Mouse (Mus musculus) intestine, postnatal 0 days (tissue): ENCODE data around the gene Rc3h1. TPM values are rescaled to one million over a fixed set of nuclear protein-coding genes. Genes with fewer than 3 reads are reported as not detected.
"Not testable (repeated sequence)": the region's sequence is repeated elsewhere in the genome, so short reads cannot be mapped to it uniquely, and the experiment has no call there.

Experiments
- ATAC-seq: fragments of 200-750 bp; cut with Nextera tagmentation; 2 replicates; pipeline ENCODE4 v1.8.0; 2017; ENCODE audit warnings: mild to moderate bottlenecking, moderate TSS enrichment, moderate library complexity
- H3K27ac ChIP-seq: fragments of 300-500 bp; sonication (generic); 2 replicates; pipeline ENCODE4 v1.5.1; 2014; ENCODE audit warnings: mild to moderate bottlenecking, low read depth, low read length, moderate library complexity
- H3K27me3 ChIP-seq: fragments of 300-500 bp; sonication (generic); replicated peaks from 2 replicates; pipeline ENCODE4 v1.6.1; 2014; ENCODE audit warnings: low read length, mixed read lengths; ENCODE audit not compliant: control insufficient read depth, insufficient read depth
- H3K36me3 ChIP-seq: fragments of 300-500 bp; sonication (generic); 2 replicates; pipeline ENCODE4 v1.6.1; 2014; ENCODE audit warnings: mild to moderate bottlenecking, moderate library complexity; ENCODE audit not compliant: control insufficient read depth, insufficient read depth
- H3K4me1 ChIP-seq: fragments of 300-500 bp; sonication (generic); replicated peaks from 2 replicates; pipeline ENCODE4 v1.6.1; 2014; ENCODE audit warnings: antibody characterized with exemption, low read length, mixed read lengths; ENCODE audit not compliant: control insufficient read depth, insufficient read depth
- H3K4me2 ChIP-seq: fragments of 300-500 bp; sonication (generic); replicated peaks from 2 replicates; pipeline ENCODE4 v1.6.1; 2014; ENCODE audit warnings: low read depth, mild to moderate bottlenecking, moderate library complexity
- H3K4me3 ChIP-seq: fragments of 300-500 bp; sonication (generic); 2 replicates; pipeline ENCODE4 v1.5.1; 2014; ENCODE audit warnings: low read depth, low read length
- H3K9ac ChIP-seq: fragments of 300-500 bp; sonication (generic); 2 replicates; pipeline ENCODE4 v1.6.1; 2014; ENCODE audit warnings: mild to moderate bottlenecking, low read depth, low read length
- H3K9me3 ChIP-seq: fragments of 300-500 bp; sonication (generic); 2 replicates; pipeline ENCODE4 v1.6.1; 2016; ENCODE audit warnings: mixed run types; ENCODE audit not compliant: control insufficient read depth
- CTCF ChIP-seq: sonication (generic); IDR thresholded peaks from 2 replicates; pipeline ENCODE4 v1.5.1; 2016; ENCODE audit warnings: low read depth, mild to moderate bottlenecking, control low read depth, antibody characterized with exemption, moderate library complexity
- WGBS: fragments of 180-500 bp; shearing (Covaris S2); extraction: QIAGEN DNeasy Blood & Tissue Kit; methylation state at CpG from one replicate; pipeline ENCODE4 v1.1.7; 2014; 5-methylcytosine and 5-hydroxymethylcytosine counted together
- polyA plus RNA-seq: library from polyadenylated mRNA; unstranded; fragments of >200 nt; fragmentation: Nextera tagmentation; extraction: Ambion mirVana; gene quantifications from 2 replicates; pipeline ENCODE4 v1.2.1, GENCODE M21; 2015

Rc3h1 gene
- polyA plus RNA-seq, 1 experiment from 2014 or later, result 3.8 TPM

GRCm38 (mm10) chr1:160978071-160978735 is 72.0 kb downstream of the Rc3h1 start, which contains the start of gene Serpinc1:
Serpinc1 (plus strand) TSS chr1:160978585.
- TF ChIP-seq CTCF, result no peak
- no peaks in the 10 kb centered on the region for H3K27me3 ChIP-seq
- H3K27ac ChIP-seq, result no peak within 1 kb of the TSS; the same call in 1 of the 2 replicates
- no peak within 1 kb of the TSS for H3K9ac ChIP-seq
- H3K9me3 ChIP-seq, result no peaks in the 10 kb centered on the region
- peak; percentile 77 for ATAC-seq
- H3K4me3 ChIP-seq, result no peak within 1 kb of the TSS
- 50% methylated on average over 4 of the region's 4 CpGs for WGBS
- no peaks in the 10 kb centered on the region for H3K36me3 ChIP-seq
- no peaks in the 10 kb centered on the region for H3K4me1 ChIP-seq
- no peak within 1 kb of the TSS for H3K4me2 ChIP-seq

- peak; percentile 42; the same call in 1 of the 2 replicates for ATAC-seq
- Histone ChIP-seq H3K36me3 (no peaks in the 10 kb centered on the region), H3K4me2 (no peak overlapping the region), H3K9ac (no peak overlapping the region), H3K27ac (no peak overlapping the region), H3K27me3 (no peaks in the 10 kb centered on the region), H3K4me1 (no peaks in the 10 kb centered on the region), H3K4me3 (no peak overlapping the region), H3K9me3 (no peaks in the 10 kb centered on the region)
- 37% methylated on average over 5 of the region's 5 CpGs for WGBS
- no peak for TF ChIP-seq CTCF
Measured at GRCm38 (mm10) chr1:160980021-160980420, 73.8 kb downstream of the Rc3h1 start.

GRCm38 (mm10) chr1:160980537-160981234 is 74.5 kb downstream of the Rc3h1 start:
- no peak overlapping the region for H3K27ac ChIP-seq
- no peak overlapping the region for H3K4me3 ChIP-seq
- no peak overlapping the region for H3K9ac ChIP-seq
- no peaks in the 10 kb centered on the region for H3K36me3 ChIP-seq
- H3K4me2 ChIP-seq, result no peak overlapping the region
- no peaks in the 10 kb centered on the region for H3K4me1 ChIP-seq
- no peaks in the 10 kb centered on the region for H3K9me3 ChIP-seq
- ATAC-seq, result no peak
- WGBS, result 34% methylated on average over 8 of the region's 8 CpGs
- no peak for TF ChIP-seq CTCF
- no peaks in the 10 kb centered on the region for H3K27me3 ChIP-seq

GRCm38 (mm10) chr1:160981337-160981736 is 75.1 kb downstream of the Rc3h1 start:
- WGBS, result 78% methylated on average over 4 of the region's 4 CpGs
- Histone ChIP-seq H3K27ac (no peak overlapping the region), H3K9ac (no peak overlapping the region), H3K4me1 (no peaks in the 10 kb centered on the region), H3K27me3 (no peaks in the 10 kb centered on the region), H3K9me3 (no peaks in the 10 kb centered on the region), H3K4me2 (no peak overlapping the region), H3K36me3 (no peaks in the 10 kb centered on the region), H3K4me3 (no peak overlapping the region)
- no peak for TF ChIP-seq CTCF
- no peak for ATAC-seq

GRCm38 (mm10) chr1:160982887-160983286 is 76.7 kb downstream of the Rc3h1 start:
- no peak for ATAC-seq
- H3K36me3 ChIP-seq, result no peaks in the 10 kb centered on the region
- H3K4me1 ChIP-seq, result no peaks in the 10 kb centered on the region
- H3K4me3 ChIP-seq, result no peak overlapping the region
- 67% methylated on average over 3 of the region's 3 CpGs for WGBS
- TF ChIP-seq CTCF, result no peak
- H3K27me3 ChIP-seq, result no peaks in the 10 kb centered on the region
- no peak overlapping the region for H3K27ac ChIP-seq
- H3K9ac ChIP-seq, result no peak overlapping the region
- H3K9me3 ChIP-seq, result no peaks in the 10 kb centered on the region
- no peak overlapping the region for H3K4me2 ChIP-seq

- not testable (repeated sequence) for H3K9me3 ChIP-seq, H3K4me3 ChIP-seq, H3K27ac ChIP-seq, H3K27me3 ChIP-seq, H3K4me2 ChIP-seq, H3K4me1 ChIP-seq, H3K36me3 ChIP-seq, ATAC-seq, H3K9ac ChIP-seq
- 59% methylated on average over 1 of the region's 1 CpGs for WGBS
Measured at GRCm38 (mm10) chr1:160984731-160985130, 78.5 kb downstream of the Rc3h1 start.
